ENCODE assay signal across 8 mouse cellular contexts in the genomic region with DNA sequence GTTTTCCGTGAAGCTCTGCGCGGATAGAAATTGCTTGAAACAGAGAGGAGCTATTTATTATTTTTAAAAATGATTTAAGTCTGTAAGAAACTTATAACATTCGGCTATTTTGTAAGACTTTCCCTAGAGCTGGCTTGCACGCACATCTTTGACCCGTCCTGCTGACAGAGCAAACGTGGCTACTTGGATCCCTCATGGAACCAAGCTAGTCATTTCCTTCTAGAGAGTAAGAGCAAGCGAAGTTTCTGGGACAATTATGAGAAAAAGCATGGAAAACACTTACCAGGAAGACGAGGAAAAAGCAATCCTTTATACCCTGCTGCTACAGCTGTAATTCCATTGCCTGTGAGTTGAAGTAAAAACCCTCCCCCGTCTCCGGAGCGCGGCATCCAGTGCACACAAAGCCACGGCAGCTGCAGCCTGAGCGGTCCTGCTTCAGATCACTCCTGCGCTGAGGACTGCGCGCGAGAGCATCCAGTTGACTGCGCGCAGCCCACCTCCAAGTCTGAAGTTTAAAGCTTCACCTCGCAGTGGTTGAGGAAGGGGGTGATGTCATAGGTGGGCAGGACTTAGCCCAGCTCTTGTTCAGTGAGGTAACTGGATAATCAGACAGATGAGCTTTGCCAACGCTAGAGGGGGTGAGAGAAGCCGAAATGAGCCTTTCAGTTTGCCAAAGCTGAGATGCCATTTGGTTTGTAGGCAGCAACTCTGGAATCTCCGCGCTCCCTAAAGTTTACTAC. TPM values are rescaled to one million over a fixed set of nuclear protein-coding genes. Genes with fewer than 3 reads are reported as not detected.
DNase-seq lines count a peak whose midpoint lies in the region; ATAC-seq lines count a peak whose summit lies in the region.

A gene (minus strand): TSS at position 507 of the 740 bp plus-strand sequence.

- H3K27ac ChIP-seq in hindbrain, embryonic 11.5 days (ENCODE audit: low read depth, low read length), result peak within 1 kb of the TSS; percentile 72
- peak within 1 kb of the TSS; percentile 45 for H3K27ac ChIP-seq in lung, embryonic 15.5 days

- H3K4me2 ChIP-seq in hindbrain, embryonic 11.5 days (replicated peaks; ENCODE audit: low read depth, low read length), result peak within 1 kb of the TSS; percentile 64
- H3K4me2 ChIP-seq in lung, embryonic 15.5 days, result peak within 1 kb of the TSS; percentile 66

- H3K9ac ChIP-seq in hindbrain, embryonic 11.5 days (ENCODE audit: low read depth, low read length), result peak within 1 kb of the TSS; percentile 68
- peak within 1 kb of the TSS; percentile 42 for H3K9ac ChIP-seq in lung, embryonic 15.5 days

- peak within 1 kb of the TSS; percentile 56 for H3K4me3 ChIP-seq in hindbrain, embryonic 11.5 days (ENCODE audit: low read depth, low read length)
- peak within 1 kb of the TSS; percentile 49 for H3K4me3 ChIP-seq in lung, embryonic 15.5 days

- peak; percentile 98 for DNase-seq in R1 (ENCODE audit: low read depth, low spot score)
- peak; percentile 96 for DNase-seq in cerebellum, adult 9-11 months
- peak; percentile 88 to 92 for DNase-seq in frontal cortex, postnatal 10 days (ENCODE audit: low spot score in 2 of 2)
- peak; percentile 90 for DNase-seq in hindbrain, embryonic 11.5 days (ENCODE audit: low spot score)
- DNase-seq in layer of hippocampus, adult 9-11 months, result peak; percentile 96
- DNase-seq in ovary, postnatal 14 days (ENCODE audit: low spot score), result peak; percentile 73
- peak; percentile 66 for DNase-seq in urinary bladder, adult 2 months (ENCODE audit: low spot score)

- H3K9me3 ChIP-seq in hindbrain, embryonic 11.5 days (ENCODE audit: control insufficient read depth, low read length), result no peaks in the 10 kb centered on the region
- no peaks in the 10 kb centered on the region for H3K9me3 ChIP-seq in lung, embryonic 15.5 days

- H3K27me3 ChIP-seq in hindbrain, embryonic 11.5 days (ENCODE audit: control insufficient read depth, insufficient read depth, low read length), result no peaks in the 10 kb centered on the region
- no peaks in the 10 kb centered on the region for H3K27me3 ChIP-seq in lung, embryonic 15.5 days

- peak; percentile 96 for ATAC-seq in hindbrain, embryonic 11.5 days (ENCODE audit: low FRiP score)
- peak; percentile 98 for ATAC-seq in lung, embryonic 15.5 days (ENCODE audit: borderline replicate concordance, extremely low read depth, low FRiP score, low TSS enrichment)

- WGBS in hindbrain, embryonic 11.5 days, result 2% methylated on average over 26 of the region's 26 CpGs
- WGBS in lung, embryonic 15.5 days, result under 1% methylated on average over 26 of the region's 26 CpGs

- H3K36me3 ChIP-seq in hindbrain, embryonic 11.5 days (ENCODE audit: control insufficient read depth, insufficient read depth, low read length), result no peaks in the 10 kb centered on the region
- H3K36me3 ChIP-seq in lung, embryonic 15.5 days, result no peaks in the 10 kb centered on the region

- H3K4me1 ChIP-seq in hindbrain, embryonic 11.5 days (replicated peaks; ENCODE audit: control insufficient read depth, insufficient read depth, low read length), result peaks cover 2% of the 10 kb centered on the region; the same call in 1 of the 2 replicates
- 0 out of 2 replicates have a peak, but pooled peaks cover 10% of the 10 kb centered on the region for H3K4me1 ChIP-seq in lung, embryonic 15.5 days

RNA-seq across cellular contexts. Expression of the gene that starts here (rescaled TPM):
- polyA plus RNA-seq in hindbrain, embryonic 11.5 days (2014; fragmentation: Nextera tagmentation; extraction: Ambion mirVana), result 37.5 and 43.4 TPM in 2 replicates
- 13.0 and 14.4 TPM in 2 replicates for polyA plus RNA-seq in lung, embryonic 15.5 days (2015; fragmentation: Nextera tagmentation; extraction: Ambion mirVana)
- 13.8 and 14.9 TPM in 2 replicates for polyA plus RNA-seq in urinary bladder, adult 2 months (2012; rRNA removed)

Comparison
In these comparisons a context has a peak if more than half of its experiments do, and no peak if none do; other contexts are left out.
1. Peak in every context shown above with its lines: DNase-seq, ATAC-seq, H3K4me3 ChIP-seq and H3K27ac ChIP-seq.